Comparison of ENCODE assay signal across 26 mouse cellular contexts in genomic region chr13:58921705-58922104, GRCm38 (mm10).
DNase-seq lines count a peak whose midpoint lies in the region; TF ChIP-seq lines count a peak whose summit lies in the region.
"Had no signal": no experiment of that assay in that cellular context is flagged by ENCODE, and none has a peak within 500 bp of the region (broad histone marks: within the 10 kb centered on the region; RNA-seq: fewer than 3 reads in every experiment).

No protein-coding gene starts in this region.

- TF ChIP-seq POLR2A in testis, adult 2 months (IDR thresholded peaks at IDR 0.05; ENCODE audit: control insufficient read depth, low read depth, low read length), result no peak; the same call in 1 of the 2 replicates

- TF ChIP-seq CTCF in gastrocnemius, adult 2 months (IDR thresholded peaks at IDR 0.05), result no peak
- no peak for TF ChIP-seq CTCF in testis, adult 2 months (IDR thresholded peaks at IDR 0.05; ENCODE audit: control insufficient read depth, insufficient read depth, insufficient replicate concordance, low read depth, low read length)

- H3K4me3 ChIP-seq in gastrocnemius, adult 2 months, result no peak overlapping the region
- peak overlapping the region; percentile 63 for H3K4me3 ChIP-seq in testis, adult 2 months (ENCODE audit: control insufficient read depth, low read depth, low read length)
- H3K4me3 ChIP-seq: embryonic facial prominence, embryonic 13.5 days; forebrain, embryonic 10.5 days; heart, embryonic 12.5 days; liver, embryonic 12.5 days had no signal

- no peaks in the 10 kb centered on the region; the same call in 1 of the 2 replicates for H3K4me1 ChIP-seq in testis, adult 2 months (ENCODE audit: control insufficient read depth, insufficient read depth, low read length)
- H3K4me1 ChIP-seq: embryonic facial prominence, embryonic 13.5 days; heart, embryonic 12.5 days; liver, embryonic 12.5 days had no signal

- no peaks in the 10 kb centered on the region for H3K27me3 ChIP-seq in testis, adult 2 months (ENCODE audit: control insufficient read depth, insufficient read depth, low read length)
- H3K27me3 ChIP-seq: CH12.LX; embryonic facial prominence, embryonic 13.5 days; heart, embryonic 12.5 days; liver, embryonic 12.5 days; Patski had no signal

- H3K27ac ChIP-seq in gastrocnemius, adult 2 months, result peak overlapping the region; percentile 76
- peak overlapping the region; percentile 26; the same call in 1 of the 2 replicates for H3K27ac ChIP-seq in testis, adult 2 months (ENCODE audit: control insufficient read depth, insufficient read depth, low read depth, low read length)
- H3K27ac ChIP-seq: embryonic facial prominence, embryonic 13.5 days; forebrain, embryonic 10.5 days; hindbrain, embryonic 14.5 days; liver, embryonic 12.5 days had no signal

- intact Hi-C loops in gastrocnemius, adult 2 months (cut with DNase I), result no loop called here

- DNase-seq in cerebellum, adult 11-12 months, result peak; percentile 49
- no peak for DNase-seq in cerebellum, adult 11 months
- no peak for DNase-seq in gastrocnemius, adult 2 months
- no peak for DNase-seq in gastrocnemius, postnatal 4 days (ENCODE audit: low spot score in 2 of 2)
- no peak for DNase-seq in testis, postnatal 10 days (ENCODE audit: low spot score)
- DNase-seq in kidney, postnatal 4 days, result no peak
- no peak for DNase-seq in heart, adult 9 months (ENCODE audit: low spot score in 2 of 2)
- DNase-seq: adrenal gland, adult 2 months; kidney, adult 9 months; kidney, postnatal 10 days; left cerebral cortex, postnatal 4 days; liver, postnatal 0 days; lung, postnatal 4 days; midbrain, embryonic 14.5 days; retina, postnatal 1 day; right cerebral cortex, postnatal 14 days; thymus, adult 2 months; thymus, postnatal 4 days had no signal

- H3K36me3 ChIP-seq in testis, adult 2 months (ENCODE audit: control insufficient read depth, insufficient read depth, low read length), result no peaks in the 10 kb centered on the region
- H3K36me3 ChIP-seq: embryonic facial prominence, embryonic 13.5 days; forebrain, embryonic 10.5 days; heart, embryonic 12.5 days; liver, embryonic 12.5 days had no signal
